In genomic region chr5:148645191-148645681, GRCm38 (mm10) we compare ENCODE assay signal across 13 mouse cellular contexts.
A peak's percentile ranks its signal among the peaks of the same experiment; 100 is the strongest.
DNase-seq lines count a peak whose midpoint lies in the region; ATAC-seq and TF ChIP-seq lines count a peak whose summit lies in the region.
"Had no signal": no experiment of that assay in that cellular context is flagged by ENCODE, and none has a peak within 500 bp of the region (broad histone marks: within the 10 kb centered on the region; RNA-seq: fewer than 3 reads in every experiment).

No protein-coding gene starts in this region.

- H3K27me3 ChIP-seq in limb, embryonic 13.5 days = no peaks in the 10 kb centered on the region
- H3K27me3 ChIP-seq in neural tube, embryonic 15.5 days (replicated peaks) = no peaks in the 10 kb centered on the region
- H3K27me3 ChIP-seq in midbrain, embryonic 16.5 days (ENCODE audit: control insufficient read depth, insufficient read depth, low read depth, low read length) = no peaks in the 10 kb centered on the region
- H3K27me3 ChIP-seq: CH12.LX had no signal

- no peak overlapping the region for H3K9ac ChIP-seq in limb, embryonic 13.5 days
- no peak overlapping the region for H3K9ac ChIP-seq in neural tube, embryonic 15.5 days (replicated peaks)
- H3K9ac ChIP-seq in midbrain, embryonic 16.5 days (ENCODE audit: low read depth, low read length) = no peak overlapping the region
- H3K9ac ChIP-seq: embryonic facial prominence, embryonic 12.5 days; forebrain, postnatal 0 days; liver, postnatal 0 days had no signal

- H3K4me1 ChIP-seq in lung, adult 2 months (ENCODE audit: control insufficient read depth, insufficient read depth, low read length) = no peaks in the 10 kb centered on the region
- peaks cover 37% of the 10 kb centered on the region for H3K4me1 ChIP-seq in limb, embryonic 13.5 days
- H3K4me1 ChIP-seq in neural tube, embryonic 15.5 days = peaks cover 8% of the 10 kb centered on the region
- H3K4me1 ChIP-seq in midbrain, embryonic 16.5 days (ENCODE audit: control insufficient read depth, insufficient read depth, low read length) = no peaks in the 10 kb centered on the region; the same call in 1 of the 2 replicates

- peak; percentile 11 for DNase-seq in lung, adult 2 months
- DNase-seq in lung, postnatal 10 days = no peak
- DNase-seq in kidney, adult 8-10 months = peak; percentile 32 to 37
- no peak for DNase-seq in left cerebral cortex, postnatal 25 days (ENCODE audit: low spot score in 2 of 2)
- DNase-seq in ovary, postnatal 14 days (ENCODE audit: low spot score) = no peak
- DNase-seq: forebrain, postnatal 0 days; liver, postnatal 0 days had no signal

- intact Hi-C loops in left cerebral cortex, postnatal 25 days (cut with DNase I) = no loop called here

- 49% methylated on average over 10 of the region's 10 CpGs for WGBS in lung, adult 2 months
- 24% methylated on average over 10 of the region's 10 CpGs for WGBS in limb, embryonic 13.5 days
- WGBS in neural tube, embryonic 15.5 days = 66% methylated on average over 10 of the region's 10 CpGs
- WGBS in midbrain, embryonic 16.5 days = 79% methylated on average over 10 of the region's 10 CpGs

- peak; percentile 90 for ATAC-seq in limb, embryonic 13.5 days (ENCODE audit: low FRiP score, low read depth)
- no peak for ATAC-seq in neural tube, embryonic 15.5 days (ENCODE audit: low FRiP score)
- ATAC-seq in midbrain, embryonic 16.5 days = no peak
- ATAC-seq: forebrain, postnatal 0 days; liver, postnatal 0 days had no signal

- H3K9me3 ChIP-seq in limb, embryonic 13.5 days = no peaks in the 10 kb centered on the region
- H3K9me3 ChIP-seq in neural tube, embryonic 15.5 days (replicated peaks) = no peaks in the 10 kb centered on the region
- no peaks in the 10 kb centered on the region for H3K9me3 ChIP-seq in midbrain, embryonic 16.5 days (replicated peaks; ENCODE audit: control insufficient read depth, low read length, poor library complexity, severe bottlenecking)
- H3K9me3 ChIP-seq: embryonic facial prominence, embryonic 12.5 days had no signal

- no peak for TF ChIP-seq CTCF in lung, adult 2 months (IDR thresholded peaks at IDR 0.05; ENCODE audit: insufficient read depth, low read length)

- H3K27ac ChIP-seq in limb, embryonic 13.5 days = peak overlapping the region; percentile 23; the same call in 1 of the 2 replicates
- H3K27ac ChIP-seq in neural tube, embryonic 15.5 days (replicated peaks) = no peak overlapping the region
- H3K27ac ChIP-seq in midbrain, embryonic 16.5 days (ENCODE audit: low read length) = no peak overlapping the region
- H3K27ac ChIP-seq: embryonic facial prominence, embryonic 12.5 days; layer of hippocampus, adult 2 months had no signal

- H3K36me3 ChIP-seq in limb, embryonic 13.5 days = no peaks in the 10 kb centered on the region
- H3K36me3 ChIP-seq in neural tube, embryonic 15.5 days = no peaks in the 10 kb centered on the region
- no peaks in the 10 kb centered on the region for H3K36me3 ChIP-seq in midbrain, embryonic 16.5 days (ENCODE audit: control insufficient read depth, insufficient read depth, low read length)
- H3K36me3 ChIP-seq: embryonic facial prominence, embryonic 12.5 days had no signal

- no peak for TF ChIP-seq POLR2A in lung, adult 2 months (IDR thresholded peaks at IDR 0.05; ENCODE audit: borderline replicate concordance, extremely low read depth, low read depth, low read length)

- H3K4me3 ChIP-seq in lung, adult 2 months (replicated peaks; ENCODE audit: extremely low read depth, low read depth, low read length) = no peak overlapping the region
- H3K4me3 ChIP-seq in limb, embryonic 13.5 days = no peak overlapping the region
- no peak overlapping the region for H3K4me3 ChIP-seq in neural tube, embryonic 15.5 days (replicated peaks)
- no peak overlapping the region for H3K4me3 ChIP-seq in midbrain, embryonic 16.5 days (ENCODE audit: low read depth, low read length)
- H3K4me3 ChIP-seq: embryonic facial prominence, embryonic 12.5 days; layer of hippocampus, adult 2 months had no signal

- peak overlapping the region; percentile 12 for H3K4me2 ChIP-seq in limb, embryonic 13.5 days (replicated peaks)
- H3K4me2 ChIP-seq in neural tube, embryonic 15.5 days = no peak overlapping the region
- no peak overlapping the region for H3K4me2 ChIP-seq in midbrain, embryonic 16.5 days (ENCODE audit: low read length)
- H3K4me2 ChIP-seq: embryonic facial prominence, embryonic 12.5 days had no signal

Comparison
In these comparisons a context has a peak if more than half of its experiments do, and no peak if none do; other contexts are left out.
1. DNase-seq: peak in lung, adult 2 months (single experiment) and kidney, adult 8-10 months (2 of 2); none in lung, postnatal 10 days (single experiment), left cerebral cortex, postnatal 25 days (0 of 2) and ovary, postnatal 14 days (single experiment).